Mouse (Mus musculus) embryo, embryonic 10 days (tissue): Measurements from ENCODE around the gene Ifrd1.
"Not testable (repeated sequence)": the region's sequence is repeated elsewhere in the genome, so short reads cannot be mapped to it uniquely, and the experiment has no call there.

Source experiments
- DNase-seq: peaks from one replicate; pipeline ENCODE4 v3.0.0-alpha.2; 2015; ENCODE audit warnings: low spot score

The Ifrd1 gene

GRCm38 (mm10) chr12:40199302-40199701 is 49.0 kb downstream of the Ifrd1 start, which contains the start of gene Lsmem1:
Gene Lsmem1, minus strand, starts transcription at chr12:40199490.
- DNase-seq = no peak

- no peak for DNase-seq
Observed at GRCm38 (mm10) chr12:40198427-40198826, 49.9 kb downstream of the Ifrd1 start.

DNA sequence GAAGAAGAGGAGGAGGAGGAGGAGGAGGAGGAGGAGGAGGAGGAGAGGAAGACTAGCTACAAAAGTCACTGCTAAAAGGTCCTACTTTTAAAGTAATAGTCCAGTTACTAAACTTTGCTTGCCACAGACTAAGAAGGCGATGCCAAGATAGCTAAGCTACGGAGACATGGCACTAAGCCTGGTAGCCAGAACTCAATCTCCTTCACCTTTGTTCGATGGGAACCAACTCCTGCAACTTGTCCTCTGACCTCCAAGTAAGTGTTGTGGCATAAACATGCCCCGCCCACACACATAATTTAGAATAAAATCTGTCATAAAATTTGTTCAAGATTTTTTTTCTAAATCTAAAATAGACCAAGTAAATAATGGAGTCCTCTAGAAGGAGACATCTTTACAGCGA is 50.3 kb downstream of the Ifrd1 start:
- DNase-seq = no peak

- DNase-seq = no peak
Observed at GRCm38 (mm10) chr12:40197511-40197910, 50.8 kb downstream of the Ifrd1 start.

GRCm38 (mm10) chr12:40185474-40185873 is 62.8 kb downstream of the Ifrd1 start:
- DNase-seq = no peak

- DNase-seq = no peak
Observed at GRCm38 (mm10) chr12:40177089-40177488, 71.2 kb downstream of the Ifrd1 start.

DNA sequence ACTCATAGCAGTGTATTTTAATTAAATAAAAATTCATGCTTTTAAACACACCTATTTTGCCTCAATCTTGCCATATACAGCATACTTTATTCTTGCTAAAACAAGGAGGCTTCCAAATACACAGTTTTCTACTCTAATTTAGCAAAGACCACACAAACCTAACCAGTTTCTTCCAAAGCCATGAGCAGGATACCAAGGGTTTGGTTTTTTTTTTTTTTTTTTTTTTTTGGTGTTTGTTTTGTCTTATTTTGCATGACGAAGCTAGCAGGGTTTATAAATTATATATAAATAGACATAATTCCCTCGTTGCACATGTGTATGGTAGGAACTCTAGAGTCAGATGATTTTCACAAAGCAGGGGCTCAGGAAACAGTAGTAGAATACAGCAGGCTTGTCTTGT is 72.1 kb downstream of the Ifrd1 start:
- DNase-seq = no peak

GRCm38 (mm10) chr12:40175171-40175570 is 73.1 kb downstream of the Ifrd1 start:
- DNase-seq = not testable (repeated sequence)

DNA sequence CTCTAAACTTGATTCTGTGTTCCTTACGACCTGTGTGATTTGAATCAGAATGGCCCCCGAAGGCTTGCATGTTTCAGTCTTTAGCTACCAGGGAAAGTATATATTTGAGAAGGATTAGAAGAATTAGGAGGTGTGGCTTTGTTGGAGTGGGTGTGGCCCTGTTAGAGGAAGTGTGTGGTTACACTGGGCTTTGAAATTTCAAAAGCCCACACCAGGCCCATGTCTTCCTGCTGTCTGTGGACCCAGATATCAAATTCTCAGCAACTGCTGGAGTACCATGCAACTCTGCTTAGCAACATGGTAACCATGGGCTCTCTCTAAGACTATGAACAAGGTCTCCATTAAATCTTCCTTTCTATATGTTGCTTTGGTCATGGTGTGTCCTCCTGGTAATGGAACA is 76.7 kb downstream of the Ifrd1 start:
- DNase-seq = no peak

DNA sequence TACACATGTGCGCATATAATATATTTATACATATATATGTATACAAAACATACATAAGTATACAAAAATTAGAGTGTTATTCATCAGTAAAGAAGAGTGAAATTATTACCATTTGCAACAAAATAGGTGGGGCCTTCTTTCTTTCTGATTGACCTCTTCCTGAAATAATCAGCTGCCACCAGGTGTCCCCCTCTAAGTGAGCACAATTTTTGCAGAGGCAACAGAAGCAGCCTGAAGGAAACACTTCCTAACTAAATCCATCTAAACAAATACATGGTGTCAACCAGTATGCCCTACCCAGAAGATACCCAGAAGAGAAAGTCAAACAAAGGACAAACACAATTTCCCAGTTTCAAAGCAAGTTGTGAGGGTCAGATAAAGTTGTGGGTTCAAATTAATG is 78.6 kb downstream of the Ifrd1 start:
- DNase-seq = no peak

GRCm38 (mm10) chr12:40164621-40165020 is 83.7 kb downstream of the Ifrd1 start:
- DNase-seq = peak; percentile 68

GRCm38 (mm10) chr12:40160777-40161176 is 87.5 kb downstream of the Ifrd1 start:
- DNase-seq = no peak

DNA sequence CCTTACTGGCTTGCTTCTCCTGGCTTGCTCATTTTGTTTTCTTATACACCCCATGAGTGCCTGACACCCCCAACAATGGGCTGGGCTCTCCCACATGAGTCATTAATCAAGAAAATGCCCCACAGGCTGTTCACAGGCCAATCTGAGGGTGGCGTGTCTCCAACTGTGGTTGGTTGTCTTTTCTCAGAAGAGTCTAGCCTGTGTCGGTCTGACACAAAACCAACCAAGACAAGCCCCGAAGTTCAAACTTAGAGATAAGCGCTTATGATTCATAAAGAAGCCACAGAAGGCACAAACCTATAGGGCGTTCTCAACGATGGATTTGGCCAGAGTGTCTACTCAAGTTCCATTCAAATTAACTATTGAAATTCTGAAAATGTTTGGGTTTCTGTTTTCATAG is 94.1 kb downstream of the Ifrd1 start:
- no peak for DNase-seq

GRCm38 (mm10) chr12:40152353-40153069 is 95.8 kb downstream of the Ifrd1 start:
- no peak for DNase-seq
